Mouse (Mus musculus) thymus, postnatal 14 days (tissue): Measurements from ENCODE around the gene Tmem107.
A peak's percentile ranks its signal among the peaks of the same experiment; 100 is the strongest.

Source experiments
- DNase-seq: peaks from one replicate; pipeline ENCODE4 v3.0.0; 2021

Gene Tmem107

DNA sequence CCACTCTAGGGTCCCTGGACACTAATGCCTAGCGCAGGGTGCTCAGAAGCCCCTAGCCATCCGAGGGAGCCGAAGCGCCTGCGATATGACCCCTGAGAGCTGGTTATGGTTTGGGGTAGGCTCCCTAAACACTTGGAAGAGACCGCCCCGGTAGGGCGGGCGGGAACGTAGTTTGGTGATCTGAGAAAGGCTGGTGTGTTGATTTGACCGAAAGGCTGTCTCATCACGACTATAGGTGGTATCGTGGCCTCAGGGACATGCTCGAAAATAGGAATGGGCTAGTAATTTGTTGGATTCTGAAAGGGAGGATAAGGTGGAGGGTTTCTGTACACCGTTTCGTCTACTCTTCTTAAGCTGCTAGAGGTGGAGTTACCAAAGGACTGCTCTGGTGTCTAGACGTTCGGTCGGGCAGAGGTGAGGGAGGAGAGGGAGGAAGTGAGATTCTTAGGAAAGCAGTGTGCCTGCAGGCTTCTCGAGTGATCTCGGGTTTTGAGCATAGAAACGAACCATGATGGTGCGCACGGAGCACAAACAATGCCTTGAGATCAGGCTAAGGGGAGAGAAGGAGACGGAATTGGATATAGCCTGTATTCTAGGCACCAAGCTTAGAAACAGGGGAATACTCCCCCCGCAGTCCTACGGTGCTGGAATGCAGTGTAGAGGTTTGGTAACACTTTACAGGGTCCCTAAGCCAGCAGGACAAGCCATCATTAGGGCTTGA is 25.1 kb downstream of the Tmem107 start:
- DNase-seq, result peak; percentile 49

DNA sequence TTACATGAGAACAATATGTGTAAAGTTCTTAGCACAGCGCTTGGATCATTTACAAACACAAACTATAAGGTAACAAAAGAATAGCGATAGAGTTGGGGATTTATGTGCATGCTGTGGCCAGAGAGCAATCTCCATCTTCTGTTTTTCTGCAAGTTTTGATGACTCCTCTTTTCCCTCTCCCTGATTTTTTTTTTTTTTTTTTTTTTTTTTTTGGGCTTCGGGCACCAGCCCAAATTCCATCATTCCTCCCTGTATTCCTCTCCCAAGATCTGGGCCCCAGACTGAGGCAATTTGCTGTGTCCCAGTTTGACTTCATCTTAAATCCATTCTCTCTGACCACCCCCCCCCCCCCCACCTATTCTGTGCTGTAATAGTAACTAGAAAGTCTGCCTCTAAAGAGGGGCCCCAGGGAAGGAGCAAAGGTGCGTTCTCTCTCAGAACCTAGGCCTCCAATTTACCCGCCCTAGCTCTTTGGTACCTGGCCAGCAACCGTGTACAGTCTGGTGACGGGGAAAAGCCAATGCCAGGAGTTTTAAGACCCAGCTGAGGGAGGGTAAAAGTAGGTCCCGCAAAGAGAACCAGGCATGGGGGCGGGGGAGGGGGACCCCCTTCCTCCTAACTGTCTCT is 25.9 kb downstream of the Tmem107 start:
- DNase-seq, result no peak

DNA sequence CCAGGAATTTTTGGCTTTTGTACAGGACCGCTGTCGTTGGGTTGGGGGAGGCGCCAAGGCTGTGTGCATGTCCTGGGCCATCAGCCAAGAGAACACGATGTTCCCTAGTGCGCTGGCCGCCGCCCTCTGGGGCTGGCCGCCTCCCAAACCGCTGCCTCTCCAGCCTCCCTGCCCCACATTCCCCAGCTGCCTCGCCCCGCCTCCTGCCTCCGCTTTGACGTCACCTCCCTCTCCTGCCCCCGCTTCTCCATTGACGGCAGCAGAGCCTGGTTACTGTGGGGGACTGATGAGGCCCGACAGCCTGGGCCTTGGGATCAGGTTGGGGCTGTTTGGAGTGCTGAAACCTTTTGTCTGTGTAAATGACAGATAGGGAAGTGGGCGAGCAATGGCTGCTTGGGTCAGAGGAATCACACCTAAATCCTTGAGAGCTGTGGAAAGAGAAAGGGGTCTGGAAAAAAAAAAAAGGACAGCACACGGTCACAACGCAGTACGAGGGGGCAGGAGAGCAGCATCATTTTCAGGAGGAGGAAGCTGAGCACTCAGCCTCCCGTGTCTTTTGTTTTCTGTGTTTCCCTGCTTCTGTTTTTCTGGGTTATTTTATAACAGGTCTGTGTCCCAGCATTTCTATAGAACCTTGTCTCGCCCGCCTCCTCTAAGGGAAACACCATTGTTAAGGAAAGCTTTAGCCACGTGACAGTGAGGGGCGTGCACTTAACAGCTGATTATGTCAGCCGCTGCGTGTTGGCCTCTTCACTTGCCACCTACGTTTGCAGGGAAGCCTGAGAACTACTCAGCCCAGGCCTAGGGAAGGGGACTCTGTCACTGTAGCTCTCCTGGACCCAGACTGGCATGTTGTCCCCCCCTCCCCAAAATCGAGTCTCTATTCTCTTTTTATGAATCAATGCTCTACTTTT is 26.6 kb downstream of the Tmem107 start:
- peak; percentile 93 for DNase-seq

DNA sequence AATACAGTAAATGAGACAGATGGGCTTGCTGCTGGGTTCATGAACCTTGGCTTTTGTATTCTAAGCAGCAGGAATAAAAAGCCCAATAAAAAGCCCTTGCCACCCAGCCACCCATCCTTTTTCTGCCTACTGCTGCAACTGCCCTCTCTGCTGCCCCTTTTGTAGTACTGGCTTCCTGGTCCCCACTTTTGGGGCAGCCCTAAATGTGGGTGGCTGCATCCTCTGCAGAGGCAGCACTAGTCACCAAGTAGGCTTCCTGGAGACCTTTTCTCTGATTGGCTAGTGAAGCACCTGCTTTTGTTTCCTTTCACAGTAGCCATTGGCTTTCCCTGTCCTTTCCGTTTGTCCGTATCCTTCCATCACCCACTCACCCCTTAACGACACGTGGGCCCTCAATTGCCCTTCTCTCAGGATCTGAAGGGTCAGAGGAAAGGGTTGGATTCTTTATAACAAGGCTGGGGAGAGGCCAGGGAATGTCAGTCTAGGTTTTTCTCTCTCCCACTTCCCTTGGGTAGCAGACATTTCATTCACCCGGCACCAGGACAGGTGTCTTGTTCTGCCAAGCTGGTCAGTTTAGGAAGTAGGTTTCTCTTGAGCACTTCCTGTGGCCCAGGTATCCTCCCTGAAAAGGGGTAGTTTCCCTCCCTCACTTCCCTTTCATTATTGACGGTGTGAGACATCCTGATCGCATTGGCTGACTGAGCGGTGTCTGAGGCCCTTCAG is 27.6 kb downstream of the Tmem107 start:
- peak; percentile 53 for DNase-seq

DNA sequence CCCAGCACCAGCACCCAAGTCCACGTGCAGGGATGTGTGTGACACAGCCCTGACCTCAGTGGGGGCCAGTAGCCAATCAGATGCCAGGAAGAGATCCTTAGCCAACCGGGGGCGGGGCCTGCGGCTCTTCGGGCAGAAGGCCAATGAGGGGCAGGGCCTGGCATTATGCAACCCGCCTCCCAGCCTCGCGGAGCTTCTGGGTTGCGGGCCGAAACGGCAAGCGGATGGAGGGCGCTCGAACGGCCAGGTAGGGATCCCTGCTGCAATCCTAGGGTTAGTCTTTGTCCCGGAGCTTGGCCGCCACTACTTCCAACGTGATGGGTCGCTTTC is 28.1 kb downstream of the Tmem107 start:
- DNase-seq, result peak; percentile 90

DNA sequence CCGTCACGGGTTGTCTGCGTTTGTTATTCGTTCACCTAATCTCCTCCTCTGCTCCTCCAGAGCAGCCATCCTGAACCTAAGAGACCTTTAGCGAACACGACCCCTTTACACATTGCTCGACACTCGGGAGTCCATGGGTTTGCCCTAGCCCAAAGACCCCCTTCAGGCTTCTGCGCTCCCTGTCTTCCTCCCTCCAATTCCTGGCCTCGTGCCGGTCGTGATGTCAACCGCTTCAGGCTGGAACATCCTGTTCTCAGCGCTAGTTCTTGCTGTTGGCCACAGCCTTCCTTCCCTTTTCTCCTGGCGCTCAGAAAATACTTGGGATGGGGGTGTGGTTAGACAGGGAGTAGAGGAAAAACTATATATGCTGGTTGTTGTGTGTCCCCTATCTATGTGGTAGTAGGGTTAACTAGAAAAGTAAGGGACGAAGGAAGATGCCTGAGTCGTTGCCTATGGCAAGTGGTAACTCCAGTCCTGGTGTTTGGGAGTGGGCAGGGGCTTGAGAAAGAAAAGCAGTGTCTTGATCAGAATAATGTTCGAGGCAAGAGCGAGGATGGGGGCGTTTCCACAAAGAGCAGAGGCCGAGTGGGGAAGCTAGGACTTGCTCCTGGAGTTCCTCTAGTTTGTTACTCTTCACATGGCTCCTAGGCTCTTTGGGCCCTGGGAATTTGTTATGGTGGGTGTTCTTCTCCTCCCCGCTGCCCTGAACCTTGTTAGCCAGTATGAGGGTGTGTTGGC is 28.7 kb downstream of the Tmem107 start:
- no peak for DNase-seq

DNA sequence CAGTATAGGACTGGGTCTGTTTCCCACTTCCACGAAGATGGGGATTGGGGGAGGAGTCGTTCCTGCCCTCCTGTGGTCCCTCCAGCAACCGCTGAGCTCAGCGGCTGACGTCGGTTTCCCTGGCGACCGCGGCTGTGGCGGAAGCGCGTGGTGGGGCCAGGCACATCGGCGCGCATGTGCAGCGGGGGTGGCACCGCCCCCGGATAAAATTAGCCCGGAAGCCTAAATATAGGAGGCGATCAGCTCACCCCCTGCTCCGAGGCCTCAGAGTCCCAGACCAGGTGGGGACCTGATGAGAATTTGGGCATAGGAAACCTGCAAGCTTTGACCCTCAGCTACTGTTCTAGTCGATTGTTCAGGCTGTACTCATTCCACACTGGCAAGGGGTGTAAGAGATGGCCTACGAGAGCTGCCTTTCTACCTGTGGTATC is 29.3 kb downstream of the Tmem107 start:
- peak; percentile 93 for DNase-seq

DNA sequence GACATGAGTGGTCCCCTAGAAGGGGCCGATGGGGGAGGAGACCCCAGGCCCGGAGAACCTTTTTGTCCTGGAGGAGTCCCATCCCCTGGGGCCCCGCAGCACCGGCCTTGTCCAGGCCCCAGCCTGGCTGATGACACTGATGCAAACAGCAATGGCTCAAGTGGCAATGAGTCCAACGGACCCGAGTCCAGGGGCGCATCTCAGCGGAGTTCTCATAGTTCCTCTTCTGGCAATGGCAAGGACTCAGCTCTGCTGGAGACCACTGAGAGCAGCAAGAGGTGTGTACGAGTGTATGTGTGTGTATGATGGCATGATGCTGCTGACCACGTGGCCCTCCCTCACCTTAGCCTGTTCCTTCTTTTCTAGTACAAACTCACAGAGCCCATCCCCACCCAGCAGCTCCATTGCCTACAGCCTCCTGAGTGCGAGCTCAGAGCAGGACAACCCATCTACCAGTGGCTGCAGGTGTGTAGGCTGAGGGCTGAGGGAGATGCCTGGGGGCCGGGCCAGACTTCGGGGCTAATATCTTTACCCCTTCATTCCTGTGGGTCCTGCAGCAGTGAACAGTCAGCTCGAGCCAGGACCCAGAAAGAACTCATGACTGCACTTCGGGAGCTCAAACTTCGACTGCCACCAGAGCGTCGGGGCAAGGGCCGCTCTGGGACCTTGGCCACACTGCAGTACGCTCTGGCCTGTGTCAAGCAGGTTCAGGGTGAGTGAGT is 30.2 kb downstream of the Tmem107 start:
- DNase-seq, result no peak

DNA sequence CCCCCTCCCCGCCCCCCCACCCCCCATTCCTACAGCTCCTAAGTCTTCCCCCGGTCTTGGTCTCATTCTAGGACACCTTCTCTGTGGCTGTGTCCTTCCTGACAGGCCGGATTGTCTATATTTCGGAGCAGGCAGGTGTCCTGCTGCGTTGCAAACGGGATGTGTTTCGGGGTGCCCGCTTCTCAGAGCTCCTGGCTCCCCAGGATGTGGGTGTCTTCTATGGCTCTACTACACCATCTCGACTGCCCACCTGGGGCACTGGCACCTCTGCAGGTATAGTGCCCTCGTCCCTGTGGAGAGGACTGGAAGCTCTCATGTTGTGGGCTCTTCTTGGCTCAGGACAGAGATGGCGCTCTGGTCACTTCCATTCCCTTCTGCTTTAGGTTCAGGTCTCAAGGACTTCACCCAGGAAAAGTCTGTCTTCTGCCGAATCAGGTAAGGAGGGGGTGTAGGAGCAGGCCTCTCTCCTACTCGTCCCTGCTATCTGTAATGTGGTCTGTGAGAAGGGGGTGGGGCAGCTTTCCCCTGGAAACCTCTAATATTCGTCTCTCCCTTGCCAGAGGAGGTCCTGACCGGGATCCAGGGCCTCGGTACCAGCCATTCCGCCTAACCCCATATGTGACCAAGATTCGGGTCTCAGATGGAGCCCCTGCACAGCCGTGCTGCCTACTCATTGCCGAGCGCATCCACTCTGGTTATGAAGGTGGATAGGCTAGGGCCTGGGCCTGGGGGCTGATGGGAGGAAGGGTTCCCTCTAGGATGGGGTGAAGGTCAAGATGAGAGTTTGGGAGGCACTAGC is 31.2 kb downstream of the Tmem107 start:
- no peak for DNase-seq

DNA sequence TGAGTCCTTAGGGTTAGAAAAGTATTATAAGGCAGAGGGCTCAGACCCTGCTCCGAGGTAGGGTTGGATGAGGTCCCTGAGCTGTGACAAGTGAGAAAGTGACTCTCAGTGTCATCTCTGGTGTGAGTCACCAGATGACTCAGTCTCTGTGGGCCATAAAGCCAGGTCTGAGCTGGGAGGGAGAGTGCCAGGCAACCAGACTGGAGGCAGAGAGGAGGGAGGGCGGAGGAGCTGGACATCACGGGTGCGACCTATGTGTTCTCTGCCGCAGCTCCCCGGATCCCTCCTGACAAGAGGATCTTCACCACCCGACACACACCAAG is 31.8 kb downstream of the Tmem107 start:
- DNase-seq, result no peak

DNA sequence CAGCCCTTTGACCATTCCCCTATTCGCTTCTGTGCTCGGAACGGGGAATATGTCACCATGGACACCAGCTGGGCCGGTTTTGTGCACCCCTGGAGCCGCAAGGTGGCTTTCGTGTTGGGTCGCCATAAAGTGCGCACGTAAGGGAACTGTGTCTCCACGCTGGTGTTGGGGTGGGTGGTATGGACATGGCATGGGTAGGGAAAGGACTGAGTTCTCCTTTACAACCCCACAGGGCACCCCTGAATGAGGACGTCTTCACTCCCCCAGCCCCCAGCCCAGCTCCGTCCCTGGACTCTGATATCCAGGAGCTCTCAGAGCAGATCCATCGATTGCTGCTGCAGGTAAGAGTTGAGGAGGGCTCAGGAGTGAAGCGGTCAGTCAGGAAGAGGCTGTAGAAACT is 32.5 kb downstream of the Tmem107 start:
- DNase-seq, result no peak

DNA sequence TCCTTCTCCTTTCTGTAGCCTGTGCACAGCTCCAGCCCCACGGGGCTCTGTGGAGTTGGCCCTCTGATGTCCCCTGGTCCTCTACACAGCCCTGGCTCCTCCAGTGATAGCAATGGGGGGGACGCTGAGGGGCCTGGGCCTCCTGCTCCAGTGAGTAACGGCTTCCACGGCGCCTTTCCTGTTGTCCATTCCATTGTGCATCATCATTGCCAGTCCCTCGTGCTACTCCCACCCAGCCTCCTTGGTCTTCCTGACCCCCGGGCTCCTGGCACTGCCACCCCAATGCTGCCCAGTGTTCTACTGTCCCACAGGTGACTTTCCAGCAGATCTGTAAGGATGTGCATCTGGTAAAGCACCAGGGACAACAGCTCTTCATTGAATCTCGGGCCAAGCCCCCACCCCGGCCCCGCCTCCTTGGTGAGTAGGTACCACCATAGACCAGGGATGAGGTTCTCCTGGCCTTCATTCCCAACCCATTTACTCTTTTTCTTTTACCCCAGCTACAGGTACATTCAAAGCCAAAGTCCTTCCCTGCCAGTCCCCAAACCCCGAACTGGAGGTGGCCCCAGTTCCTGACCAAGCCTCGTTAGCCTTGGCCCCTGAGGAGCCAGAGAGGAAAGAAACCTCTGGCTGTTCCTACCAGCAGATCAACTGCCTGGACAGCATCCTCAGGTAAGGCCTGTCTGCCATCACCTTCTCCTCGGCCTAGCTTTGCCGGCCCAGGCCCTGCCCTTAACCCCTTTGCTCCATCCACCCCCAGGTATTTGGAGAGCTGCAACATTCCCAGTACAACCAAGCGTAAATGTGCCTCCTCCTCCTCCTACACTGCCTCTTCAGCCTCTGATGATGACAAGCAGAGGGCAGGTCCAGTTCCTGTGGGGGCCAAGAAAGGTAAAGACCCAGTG is 33.2 kb downstream of the Tmem107 start:
- DNase-seq, result no peak

DNA sequence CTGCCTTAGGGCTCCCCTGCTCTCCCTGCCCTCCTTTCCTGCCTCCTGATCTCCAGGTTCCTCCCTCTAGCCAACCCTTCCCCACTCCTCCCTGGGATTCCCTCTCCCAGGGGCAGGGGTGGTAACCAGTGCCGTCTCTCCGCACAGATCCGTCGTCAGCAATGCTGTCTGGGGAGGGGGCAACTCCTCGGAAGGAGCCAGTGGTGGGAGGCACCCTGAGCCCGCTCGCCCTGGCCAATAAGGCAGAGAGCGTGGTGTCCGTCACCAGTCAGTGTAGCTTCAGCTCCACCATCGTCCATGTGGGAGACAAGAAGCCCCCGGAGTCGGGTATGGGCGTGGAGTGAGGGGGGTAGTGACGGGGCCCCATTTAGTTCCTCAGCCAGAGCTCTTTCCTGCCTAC is 33.9 kb downstream of the Tmem107 start:
- no peak for DNase-seq

DNA sequence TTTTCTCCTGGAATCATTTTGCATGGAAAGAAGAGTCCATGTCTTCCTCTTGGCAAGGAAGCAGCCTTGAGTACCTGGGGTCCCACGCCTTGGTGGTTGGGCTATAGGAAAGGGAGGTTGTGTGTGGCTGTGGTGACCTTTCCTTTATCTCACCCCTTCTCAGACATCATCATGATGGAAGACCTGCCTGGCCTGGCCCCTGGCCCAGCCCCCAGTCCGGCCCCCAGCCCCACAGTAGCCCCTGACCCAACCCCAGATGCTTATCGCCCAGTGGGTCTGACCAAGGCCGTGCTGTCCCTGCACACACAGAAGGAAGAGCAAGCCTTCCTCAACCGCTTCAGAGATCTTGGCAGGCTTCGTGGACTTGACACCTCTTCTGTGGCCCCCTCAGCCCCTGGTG is 34.6 kb downstream of the Tmem107 start:
- DNase-seq, result no peak

DNA sequence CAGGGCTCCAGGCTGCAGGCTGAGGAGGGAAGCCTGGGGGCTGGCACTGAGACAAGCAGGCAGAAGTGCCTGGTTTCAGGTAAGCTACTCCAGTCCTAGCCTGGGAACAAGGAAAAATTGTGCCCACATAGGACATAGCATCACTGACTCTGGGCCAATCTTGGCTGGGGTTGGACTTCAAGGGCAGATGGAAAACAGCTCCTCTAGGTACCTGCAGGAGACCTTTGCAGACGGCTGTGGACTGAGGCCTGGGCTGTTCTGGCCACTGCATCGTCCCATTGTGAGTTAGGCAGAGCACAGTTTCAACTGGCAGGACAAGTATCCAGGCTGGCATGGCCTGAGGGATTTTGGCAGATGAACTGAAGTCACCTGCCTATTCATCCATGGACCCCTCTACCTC is 35.2 kb downstream of the Tmem107 start:
- no peak for DNase-seq

DNA sequence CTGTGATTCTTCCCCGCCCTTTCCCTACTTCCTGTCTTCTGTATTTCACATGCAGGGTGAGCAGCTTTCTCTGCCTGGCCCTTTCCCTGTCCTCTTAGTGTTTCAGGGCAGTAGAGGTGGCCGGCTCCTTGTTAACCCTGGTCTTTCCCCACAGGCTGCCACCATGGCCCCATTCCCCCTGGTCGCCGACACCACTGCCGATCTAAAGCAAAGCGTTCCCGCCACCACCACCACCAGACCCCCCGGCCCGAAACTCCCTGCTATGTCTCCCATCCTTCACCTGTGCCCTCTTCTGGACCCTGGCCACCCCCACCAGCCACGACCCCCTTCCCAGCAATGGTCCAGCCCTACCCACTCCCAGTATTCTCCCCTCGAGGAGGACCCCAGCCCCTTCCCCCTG is 35.7 kb downstream of the Tmem107 start:
- DNase-seq, result no peak

DNA sequence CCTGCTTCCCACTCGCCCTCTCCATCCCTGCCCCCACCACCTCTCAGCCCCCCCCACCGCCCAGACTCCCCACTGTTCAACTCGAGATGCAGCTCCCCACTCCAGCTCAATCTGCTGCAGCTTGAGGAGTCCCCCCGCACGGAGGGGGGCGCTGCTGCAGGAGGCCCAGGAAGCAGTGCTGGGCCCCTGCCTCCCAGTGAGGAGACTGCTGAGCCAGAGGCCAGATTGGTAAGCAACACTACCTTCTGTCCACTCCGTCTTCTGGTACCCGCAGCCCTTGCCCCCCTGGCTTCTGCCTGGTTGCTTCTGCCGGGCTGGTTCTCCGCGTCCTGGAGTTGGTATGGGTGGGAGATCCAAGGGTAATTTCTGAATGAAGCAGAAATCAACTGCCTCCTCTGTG is 36.2 kb downstream of the Tmem107 start:
- no peak for DNase-seq

DNA sequence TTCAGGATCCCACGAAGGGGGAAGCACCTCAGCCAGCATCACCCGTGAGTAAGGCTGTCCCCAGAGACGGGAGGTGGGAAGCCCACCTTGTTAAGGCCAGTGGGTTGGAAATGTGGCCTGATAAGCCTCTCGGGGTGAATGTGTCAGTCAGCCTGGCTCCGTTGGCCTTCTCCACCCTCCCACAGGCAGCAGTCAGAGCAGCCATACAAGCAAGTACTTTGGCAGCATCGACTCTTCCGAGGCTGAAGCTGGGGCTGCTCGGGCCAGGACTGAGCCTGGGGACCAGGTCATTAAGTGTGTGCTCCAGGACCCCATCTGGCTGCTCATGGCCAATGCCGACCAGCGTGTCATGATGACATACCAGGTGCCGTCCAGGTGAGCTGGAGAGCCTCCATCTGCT is 37.1 kb downstream of the Tmem107 start:
- no peak for DNase-seq

DNA sequence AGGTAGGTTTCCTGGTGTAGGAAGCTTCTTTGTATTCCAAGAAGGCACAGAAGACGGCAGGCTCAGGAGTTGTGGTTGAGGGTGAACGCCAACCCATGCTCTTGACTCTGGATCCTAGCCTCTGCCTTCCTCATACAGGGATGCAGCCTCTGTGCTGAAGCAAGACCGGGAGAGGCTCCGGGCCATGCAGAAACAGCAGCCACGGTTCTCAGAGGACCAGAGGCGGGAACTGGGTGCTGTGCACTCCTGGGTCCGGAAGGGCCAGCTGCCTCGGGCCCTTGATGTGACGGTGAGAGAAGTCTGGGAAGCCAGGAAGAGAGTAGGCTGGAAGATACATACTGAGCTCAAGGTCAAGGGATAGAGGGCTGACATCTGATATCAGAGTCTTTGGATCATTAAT is 37.6 kb downstream of the Tmem107 start:
- DNase-seq, result no peak
